Mouse (Mus musculus): Measurements from ENCODE around the gene Lrrc17.
"Not testable (repeated sequence)": the region's sequence is repeated elsewhere in the genome, so short reads cannot be mapped to it uniquely, and the experiment has no call there.

- TF ChIP-seq CTCF (IDR thresholded peaks at IDR 0.05; ENCODE audit: low read depth, low read length); TAL1 (conservative IDR thresholded peaks at IDR 0.05; ENCODE audit: low read depth, low read length); GATA1 (IDR thresholded peaks at IDR 0.05; ENCODE audit: borderline replicate concordance, low read length); POLR2AphosphoS5 (IDR thresholded peaks at IDR 0.05; ENCODE audit: insufficient replicate concordance, low read depth, low read length): not testable (repeated sequence)
Measured at GRCm38 (mm10) chr5:21599536-21599935, 56.2 kb downstream of the Lrrc17 start.

Data from G1E (cell line).